21 mouse cellular contexts compared by ENCODE assay signal in genomic region chr17:27788456-27789172, GRCm38 (mm10). TPM values are rescaled to one million over a fixed set of nuclear protein-coding genes. Genes with fewer than 3 reads are reported as not detected.
DNase-seq lines count a peak whose midpoint lies in the region; ATAC-seq and TF ChIP-seq lines count a peak whose summit lies in the region.
"Had no signal": no experiment of that assay in that cellular context is flagged by ENCODE, and none has a peak within 500 bp of the region (broad histone marks: within the 10 kb centered on the region; RNA-seq: fewer than 3 reads in every experiment).

No protein-coding gene starts in this region.

- H3K4me1 ChIP-seq in embryonic facial prominence, embryonic 13.5 days, result peaks cover 8% of the 10 kb centered on the region; the same call in 1 of the 2 replicates
- 0 out of 2 replicates have a peak, but pooled peaks cover 3% of the 10 kb centered on the region for H3K4me1 ChIP-seq in embryonic facial prominence, embryonic 10.5 days
- peaks cover 34% of the 10 kb centered on the region for H3K4me1 ChIP-seq in kidney, adult 2 months (ENCODE audit: control insufficient read depth, insufficient read depth, low read length)
- no peaks in the 10 kb centered on the region for H3K4me1 ChIP-seq in midbrain, embryonic 13.5 days (replicated peaks)
- 0 out of 2 replicates have a peak, but pooled peaks cover 2% of the 10 kb centered on the region for H3K4me1 ChIP-seq in midbrain, embryonic 16.5 days (ENCODE audit: control insufficient read depth, insufficient read depth, low read length)
- H3K4me1 ChIP-seq: intestine, embryonic 15.5 days; midbrain, embryonic 10.5 days; stomach, embryonic 15.5 days had no signal

- peaks cover 43% of the 10 kb centered on the region for H3K36me3 ChIP-seq in embryonic facial prominence, embryonic 13.5 days
- peaks cover 61% of the 10 kb centered on the region for H3K36me3 ChIP-seq in embryonic facial prominence, embryonic 10.5 days (replicated peaks)
- H3K36me3 ChIP-seq in kidney, adult 2 months (ENCODE audit: control insufficient read depth, insufficient read depth, low read length), result no peaks in the 10 kb centered on the region
- H3K36me3 ChIP-seq in midbrain, embryonic 13.5 days, result peaks cover 27% of the 10 kb centered on the region
- peaks cover 5% of the 10 kb centered on the region; the same call in 1 of the 2 replicates for H3K36me3 ChIP-seq in midbrain, embryonic 16.5 days (ENCODE audit: control insufficient read depth, insufficient read depth, low read length)

- 87% methylated on average over 6 of the region's 6 CpGs for WGBS in embryonic facial prominence, embryonic 13.5 days
- WGBS in embryonic facial prominence, embryonic 10.5 days, result 93% methylated on average over 6 of the region's 6 CpGs
- WGBS in kidney, adult 2 months, result 67% methylated on average over 6 of the region's 6 CpGs
- WGBS in midbrain, embryonic 13.5 days, result 89% methylated on average over 6 of the region's 6 CpGs
- WGBS in midbrain, embryonic 16.5 days, result 93% methylated on average over 6 of the region's 6 CpGs

- no peak for TF ChIP-seq POLR2A in kidney, adult 2 months (IDR thresholded peaks at IDR 0.05; ENCODE audit: low read depth, low read length)

- H3K27ac ChIP-seq in embryonic facial prominence, embryonic 13.5 days, result peak overlapping the region; percentile 3; the same call in 1 of the 2 replicates
- no peak overlapping the region for H3K27ac ChIP-seq in embryonic facial prominence, embryonic 10.5 days (replicated peaks)
- H3K27ac ChIP-seq in kidney, adult 2 months (ENCODE audit: insufficient read depth, low read depth, low read length), result peak overlapping the region; percentile 20
- H3K27ac ChIP-seq in midbrain, embryonic 13.5 days, result 0 out of 2 replicates have a peak overlapping the region, but pooled peaks have one; percentile 25
- H3K27ac ChIP-seq in midbrain, embryonic 16.5 days (ENCODE audit: low read length), result no peak overlapping the region
- H3K27ac ChIP-seq: heart, embryonic 15.5 days; hindbrain, embryonic 15.5 days; intestine, embryonic 15.5 days; limb, embryonic 15.5 days; midbrain, embryonic 10.5 days; neural tube, embryonic 15.5 days; stomach, embryonic 15.5 days had no signal

- H3K4me2 ChIP-seq in embryonic facial prominence, embryonic 13.5 days, result no peak overlapping the region
- H3K4me2 ChIP-seq in midbrain, embryonic 13.5 days (replicated peaks), result no peak overlapping the region
- no peak overlapping the region for H3K4me2 ChIP-seq in midbrain, embryonic 16.5 days (ENCODE audit: low read length)
- H3K4me2 ChIP-seq: heart, embryonic 15.5 days; hindbrain, embryonic 15.5 days; intestine, embryonic 15.5 days; limb, embryonic 15.5 days; neural tube, embryonic 15.5 days; stomach, embryonic 15.5 days had no signal

- no peak for DNase-seq in embryonic facial prominence, embryonic 10.5 days (ENCODE audit: low spot score)
- peak; percentile 84 for DNase-seq in kidney, adult 2 months
- DNase-seq in kidney, postnatal 4 days, result no peak
- no peak for DNase-seq in cerebellum, adult 11-12 months
- no peak for DNase-seq in layer of hippocampus, adult 11-12 months (ENCODE audit: low spot score)
- DNase-seq: adrenal gland, adult 2 months; cerebellum, adult 9-10 months; lung, adult 18-20 months; lung, postnatal 10 days; thymus, postnatal 25 days had no signal

- no peaks in the 10 kb centered on the region for H3K27me3 ChIP-seq in embryonic facial prominence, embryonic 13.5 days
- H3K27me3 ChIP-seq in embryonic facial prominence, embryonic 10.5 days (replicated peaks; ENCODE audit: low read depth, poor library complexity, severe bottlenecking), result no peaks in the 10 kb centered on the region
- no peaks in the 10 kb centered on the region for H3K27me3 ChIP-seq in kidney, adult 2 months (replicated peaks; ENCODE audit: control insufficient read depth, insufficient read depth, low read length)
- H3K27me3 ChIP-seq in midbrain, embryonic 13.5 days, result no peaks in the 10 kb centered on the region
- no peaks in the 10 kb centered on the region for H3K27me3 ChIP-seq in midbrain, embryonic 16.5 days (ENCODE audit: control insufficient read depth, insufficient read depth, low read depth, low read length)
- H3K27me3 ChIP-seq: heart, embryonic 15.5 days; hindbrain, embryonic 15.5 days; intestine, embryonic 15.5 days; limb, embryonic 15.5 days; neural tube, embryonic 15.5 days; stomach, embryonic 15.5 days had no signal

- H3K9me3 ChIP-seq in embryonic facial prominence, embryonic 13.5 days, result no peaks in the 10 kb centered on the region
- H3K9me3 ChIP-seq in embryonic facial prominence, embryonic 10.5 days, result no peaks in the 10 kb centered on the region
- no peaks in the 10 kb centered on the region for H3K9me3 ChIP-seq in midbrain, embryonic 13.5 days
- H3K9me3 ChIP-seq in midbrain, embryonic 16.5 days (replicated peaks; ENCODE audit: control insufficient read depth, low read length, poor library complexity, severe bottlenecking), result no peaks in the 10 kb centered on the region
- H3K9me3 ChIP-seq: heart, embryonic 15.5 days; hindbrain, embryonic 15.5 days; intestine, embryonic 15.5 days; limb, embryonic 15.5 days; midbrain, embryonic 10.5 days; neural tube, embryonic 15.5 days; stomach, embryonic 15.5 days had no signal

- no peak for ATAC-seq in embryonic facial prominence, embryonic 13.5 days (ENCODE audit: insufficient number of reproducible peaks, insufficient read depth, low FRiP score, low TSS enrichment, low read depth)
- no peak for ATAC-seq in midbrain, embryonic 13.5 days
- ATAC-seq in midbrain, embryonic 16.5 days, result no peak
- ATAC-seq: CD4-positive, CD25-positive, alpha-beta regulatory T cell, adult 4 months; intestine, embryonic 15.5 days had no signal

- no peak overlapping the region for H3K4me3 ChIP-seq in embryonic facial prominence, embryonic 13.5 days
- H3K4me3 ChIP-seq in embryonic facial prominence, embryonic 10.5 days, result no peak overlapping the region
- H3K4me3 ChIP-seq in kidney, adult 2 months (ENCODE audit: insufficient read depth, low read depth, low read length), result no peak overlapping the region
- H3K4me3 ChIP-seq in midbrain, embryonic 13.5 days (replicated peaks), result no peak overlapping the region
- no peak overlapping the region for H3K4me3 ChIP-seq in midbrain, embryonic 16.5 days (ENCODE audit: low read depth, low read length)
- H3K4me3 ChIP-seq: heart, embryonic 15.5 days; hindbrain, embryonic 15.5 days; intestine, embryonic 15.5 days; limb, embryonic 15.5 days; midbrain, embryonic 10.5 days; neural tube, embryonic 15.5 days; stomach, embryonic 15.5 days had no signal

- no peak overlapping the region for H3K9ac ChIP-seq in embryonic facial prominence, embryonic 13.5 days
- no peak overlapping the region for H3K9ac ChIP-seq in midbrain, embryonic 13.5 days (replicated peaks)
- no peak overlapping the region for H3K9ac ChIP-seq in midbrain, embryonic 16.5 days (ENCODE audit: low read depth, low read length)
- H3K9ac ChIP-seq: heart, embryonic 15.5 days; hindbrain, embryonic 15.5 days; intestine, embryonic 15.5 days; limb, embryonic 15.5 days; neural tube, embryonic 15.5 days; stomach, embryonic 15.5 days had no signal

- TF ChIP-seq CTCF in kidney, adult 2 months (conservative IDR thresholded peaks at IDR 0.05; ENCODE audit: insufficient read depth, insufficient read length, low read depth, low read length), result no peak

RNA-seq across cellular contexts. Expression of gene D17Wsu92e, which starts 31.8 kb away (rescaled TPM):
- 18.3 and 20.2 TPM in 2 replicates for polyA plus RNA-seq in embryonic facial prominence, embryonic 13.5 days (2015; fragmentation: Nextera tagmentation; extraction: Ambion mirVana)
- polyA plus RNA-seq in embryonic facial prominence, embryonic 10.5 days (2016; fragmentation: Nextera tagmentation; extraction: Ambion mirVana), result 15.5 and 15.7 TPM in 2 replicates
- polyA plus RNA-seq in kidney, adult 2 months (2012; rRNA removed), result 162 and 189 TPM in 2 replicates
- 9.6 and 9.7 TPM in 2 replicates for polyA plus RNA-seq in midbrain, embryonic 13.5 days (2015; fragmentation: Nextera tagmentation; extraction: Ambion mirVana)
- 8.5 and 9.4 TPM in 2 replicates for polyA plus RNA-seq in midbrain, embryonic 16.5 days (2015; fragmentation: Nextera tagmentation; extraction: Ambion mirVana)

RNA-seq across cellular contexts. Expression of gene Snrpc, which starts 49.3 kb away (rescaled TPM):
- polyA plus RNA-seq in embryonic facial prominence, embryonic 13.5 days (2015; fragmentation: Nextera tagmentation; extraction: Ambion mirVana), result 326 and 362 TPM in 2 replicates
- polyA plus RNA-seq in embryonic facial prominence, embryonic 10.5 days (2016; fragmentation: Nextera tagmentation; extraction: Ambion mirVana), result 412 and 414 TPM in 2 replicates
- 55.8 and 61.2 TPM in 2 replicates for polyA plus RNA-seq in kidney, adult 2 months (2012; rRNA removed)
- 304 and 309 TPM in 2 replicates for polyA plus RNA-seq in midbrain, embryonic 13.5 days (2015; fragmentation: Nextera tagmentation; extraction: Ambion mirVana)
- polyA plus RNA-seq in midbrain, embryonic 16.5 days (2015; fragmentation: Nextera tagmentation; extraction: Ambion mirVana), result 193 and 197 TPM in 2 replicates

RNA-seq across cellular contexts. Expression of gene Spdef, which starts 59.9 kb away (rescaled TPM):
- polyA plus RNA-seq in embryonic facial prominence, embryonic 13.5 days (2015; fragmentation: Nextera tagmentation; extraction: Ambion mirVana), result 0.28 TPM in 1 of 2 replicates, not detected in the other
- polyA plus RNA-seq in embryonic facial prominence, embryonic 10.5 days (2016; fragmentation: Nextera tagmentation; extraction: Ambion mirVana), result 0.15 and 0.43 TPM in 2 replicates
- 0.09 and 0.45 TPM in 2 replicates for polyA plus RNA-seq in kidney, adult 2 months (2012; rRNA removed)
- polyA plus RNA-seq in midbrain, embryonic 13.5 days (2015; fragmentation: Nextera tagmentation; extraction: Ambion mirVana), result 0.90 and 1.3 TPM in 2 replicates
- polyA plus RNA-seq in midbrain, embryonic 16.5 days (2015; fragmentation: Nextera tagmentation; extraction: Ambion mirVana), result 1.5 and 2.6 TPM in 2 replicates
- polyA plus RNA-seq: CD4-positive, CD25-positive, alpha-beta regulatory T cell, adult 4 months had no signal

Comparison
In these comparisons a context has a peak if more than half of its experiments do, and no peak if none do; other contexts are left out.
1. H3K27ac ChIP-seq: peak in embryonic facial prominence, embryonic 13.5 days (single experiment), kidney, adult 2 months (single experiment) and midbrain, embryonic 13.5 days (single experiment); none in embryonic facial prominence, embryonic 10.5 days (single experiment) and midbrain, embryonic 16.5 days (single experiment).